8 mouse cellular contexts compared by ENCODE assay signal in the genomic region with DNA sequence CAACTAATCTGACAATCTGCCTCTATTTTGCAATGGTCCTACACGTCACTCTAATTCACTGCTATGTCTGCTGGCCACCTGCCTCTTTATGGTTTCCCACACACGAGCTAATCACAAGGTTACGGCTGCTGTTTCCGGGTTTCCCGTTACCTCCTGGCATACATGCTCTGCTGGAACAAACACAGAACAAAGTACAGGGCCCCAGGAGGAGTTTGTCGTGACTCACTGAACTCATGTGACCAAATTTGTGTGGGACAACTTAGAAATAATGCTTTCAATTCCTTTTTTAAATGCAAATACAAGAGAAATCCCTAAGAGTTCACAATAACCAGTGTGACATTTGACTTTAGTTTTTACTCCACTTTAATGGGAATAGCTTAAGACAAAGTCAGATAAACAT. TPM values are rescaled to one million over a fixed set of nuclear protein-coding genes. Genes with fewer than 3 reads are reported as not detected.
DNase-seq lines count a peak whose midpoint lies in the region; ATAC-seq and TF ChIP-seq lines count a peak whose summit lies in the region.

No protein-coding gene starts in this region.

- no peaks in the 10 kb centered on the region for H3K36me3 ChIP-seq in kidney, postnatal 0 days (ENCODE audit: insufficient read depth, low read length)
- H3K36me3 ChIP-seq in small intestine, adult 2 months (ENCODE audit: control insufficient read depth, insufficient read depth, low read length), result no peaks in the 10 kb centered on the region
- H3K36me3 ChIP-seq in hindbrain, embryonic 12.5 days, result no peaks in the 10 kb centered on the region

- no peaks in the 10 kb centered on the region for H3K9me3 ChIP-seq in kidney, postnatal 0 days (replicated peaks; ENCODE audit: low read length)
- no peaks in the 10 kb centered on the region for H3K9me3 ChIP-seq in hindbrain, embryonic 12.5 days (replicated peaks)

- TF ChIP-seq POLR2A in embryonic fibroblast, embryonic 13.5 days (IDR thresholded peaks at IDR 0.05; ENCODE audit: low read depth, low read length), result no peak
- TF ChIP-seq POLR2A in small intestine, adult 2 months (IDR thresholded peaks at IDR 0.05; ENCODE audit: low read depth, low read length), result no peak

- H3K9ac ChIP-seq in kidney, postnatal 0 days (ENCODE audit: low read depth, low read length), result no peak overlapping the region
- H3K9ac ChIP-seq in hindbrain, embryonic 12.5 days, result no peak overlapping the region

- peak; percentile 42 for DNase-seq in lung, postnatal 25 days (ENCODE audit: low spot score)
- DNase-seq in lung, postnatal 10 days, result no peak
- DNase-seq in kidney, postnatal 0 days (ENCODE audit: low spot score), result peak; percentile 62
- no peak for DNase-seq in cerebellum, adult 11 months

- TF ChIP-seq CTCF in embryonic fibroblast, embryonic 13.5 days (IDR thresholded peaks at IDR 0.05; ENCODE audit: borderline replicate concordance, insufficient read depth, low read length), result no peak
- TF ChIP-seq CTCF in kidney, postnatal 0 days (IDR thresholded peaks at IDR 0.05; ENCODE audit: low read depth), result no peak
- TF ChIP-seq CTCF in small intestine, adult 2 months (IDR thresholded peaks at IDR 0.05; ENCODE audit: extremely low read depth, insufficient read length, insufficient replicate concordance, low read depth, low read length), result no peak

- ATAC-seq in kidney, postnatal 0 days (replicated peaks; ENCODE audit: low FRiP score, low read depth), result peak; percentile 89
- no peak for ATAC-seq in activated CD4-positive, CD25-positive, alpha-beta regulatory T cell, adult 4 months
- ATAC-seq in hindbrain, embryonic 12.5 days (ENCODE audit: low FRiP score), result no peak

- 16% methylated on average over 6 of the region's 6 CpGs for WGBS in kidney, postnatal 0 days
- 6% methylated on average over 6 of the region's 6 CpGs for WGBS in small intestine, adult 2 months
- 66% methylated on average over 6 of the region's 6 CpGs for WGBS in hindbrain, embryonic 12.5 days

- H3K4me3 ChIP-seq in embryonic fibroblast, embryonic 13.5 days (ENCODE audit: insufficient read depth, low read length), result no peak overlapping the region
- no peak overlapping the region for H3K4me3 ChIP-seq in kidney, postnatal 0 days (replicated peaks; ENCODE audit: low read depth, low read length)
- H3K4me3 ChIP-seq in small intestine, adult 2 months (ENCODE audit: low read depth, low read length), result no peak overlapping the region
- H3K4me3 ChIP-seq in hindbrain, embryonic 12.5 days, result no peak overlapping the region

- H3K27ac ChIP-seq in embryonic fibroblast, embryonic 13.5 days (ENCODE audit: insufficient read depth, low read length), result peak overlapping the region; percentile 31; the same call in 1 of the 2 replicates
- peak overlapping the region; percentile 19; the same call in 1 of the 2 replicates for H3K27ac ChIP-seq in kidney, postnatal 0 days
- H3K27ac ChIP-seq in small intestine, adult 2 months (ENCODE audit: insufficient read depth, low read depth, low read length), result peak overlapping the region; percentile 50
- H3K27ac ChIP-seq in hindbrain, embryonic 12.5 days, result no peak overlapping the region

- H3K4me1 ChIP-seq in embryonic fibroblast, embryonic 13.5 days (ENCODE audit: control insufficient read depth, insufficient read depth, low read length), result no peaks in the 10 kb centered on the region
- H3K4me1 ChIP-seq in kidney, postnatal 0 days (replicated peaks; ENCODE audit: insufficient read depth, low read length), result no peaks in the 10 kb centered on the region
- peaks cover 11% of the 10 kb centered on the region for H3K4me1 ChIP-seq in small intestine, adult 2 months (ENCODE audit: control insufficient read depth, insufficient read depth, insufficient read length, low read length)
- H3K4me1 ChIP-seq in hindbrain, embryonic 12.5 days, result no peaks in the 10 kb centered on the region

- no peak overlapping the region for H3K4me2 ChIP-seq in kidney, postnatal 0 days (ENCODE audit: low read length)
- H3K4me2 ChIP-seq in hindbrain, embryonic 12.5 days (replicated peaks), result no peak overlapping the region

- H3K27me3 ChIP-seq in kidney, postnatal 0 days (ENCODE audit: insufficient read depth, low read length), result no peaks in the 10 kb centered on the region
- no peaks in the 10 kb centered on the region for H3K27me3 ChIP-seq in small intestine, adult 2 months (ENCODE audit: control insufficient read depth, insufficient read depth, low read length)
- H3K27me3 ChIP-seq in hindbrain, embryonic 12.5 days, result no peaks in the 10 kb centered on the region

RNA-seq across cellular contexts. Expression of a gene that starts 14.0 kb away (rescaled TPM):
- 71.1 and 73.8 TPM in 2 replicates for polyA plus RNA-seq in embryonic fibroblast, embryonic 13.5 days (2011; ENCODE audit: insufficient read length, low read depth, missing spikeins)
- 286 and 302 TPM in 2 replicates for polyA plus RNA-seq in kidney, postnatal 0 days (2015; fragmentation: Nextera tagmentation; extraction: Ambion mirVana)
- polyA plus RNA-seq in small intestine, adult 2 months (2012; rRNA removed), result 48.6 and 70.2 TPM in 2 replicates
- polyA plus RNA-seq in activated CD4-positive, CD25-positive, alpha-beta regulatory T cell, adult 4 months (2017; shearing (Covaris generic)), result 10 to 100 TPM; 31.0 to 34.5 TPM
- 73.7 and 76.9 TPM in 2 replicates for polyA plus RNA-seq in hindbrain, embryonic 12.5 days (2016; fragmentation: Nextera tagmentation; extraction: Ambion mirVana)

RNA-seq across cellular contexts. Expression of a gene that starts 15.4 kb away (rescaled TPM):
- 39.6 and 40.6 TPM in 2 replicates for polyA plus RNA-seq in embryonic fibroblast, embryonic 13.5 days (2011; ENCODE audit: insufficient read length, low read depth, missing spikeins)
- polyA plus RNA-seq in kidney, postnatal 0 days (2015; fragmentation: Nextera tagmentation; extraction: Ambion mirVana), result 36.4 and 38.7 TPM in 2 replicates
- 3.7 and 7.8 TPM in 2 replicates for polyA plus RNA-seq in small intestine, adult 2 months (2012; rRNA removed)
- 10 to 100 TPM; 27.5 to 27.9 TPM for polyA plus RNA-seq in activated CD4-positive, CD25-positive, alpha-beta regulatory T cell, adult 4 months (2017; shearing (Covaris generic))
- polyA plus RNA-seq in hindbrain, embryonic 12.5 days (2016; fragmentation: Nextera tagmentation; extraction: Ambion mirVana), result 35.6 and 39.7 TPM in 2 replicates

Comparison
In these comparisons a context has a peak if more than half of its experiments do, and no peak if none do; other contexts are left out.
1. DNase-seq: peak in lung, postnatal 25 days (single experiment) and kidney, postnatal 0 days (single experiment); none in lung, postnatal 10 days (single experiment) and cerebellum, adult 11 months (single experiment).